Mouse (Mus musculus): ENCODE results near the gene Ikzf1. TPM values are rescaled to one million over a fixed set of nuclear protein-coding genes. Genes with fewer than 3 reads are reported as not detected.

Ikzf1 gene
- polyA plus RNA-seq, 1 experiment from 2014 or later = 7.6 TPM

DNA sequence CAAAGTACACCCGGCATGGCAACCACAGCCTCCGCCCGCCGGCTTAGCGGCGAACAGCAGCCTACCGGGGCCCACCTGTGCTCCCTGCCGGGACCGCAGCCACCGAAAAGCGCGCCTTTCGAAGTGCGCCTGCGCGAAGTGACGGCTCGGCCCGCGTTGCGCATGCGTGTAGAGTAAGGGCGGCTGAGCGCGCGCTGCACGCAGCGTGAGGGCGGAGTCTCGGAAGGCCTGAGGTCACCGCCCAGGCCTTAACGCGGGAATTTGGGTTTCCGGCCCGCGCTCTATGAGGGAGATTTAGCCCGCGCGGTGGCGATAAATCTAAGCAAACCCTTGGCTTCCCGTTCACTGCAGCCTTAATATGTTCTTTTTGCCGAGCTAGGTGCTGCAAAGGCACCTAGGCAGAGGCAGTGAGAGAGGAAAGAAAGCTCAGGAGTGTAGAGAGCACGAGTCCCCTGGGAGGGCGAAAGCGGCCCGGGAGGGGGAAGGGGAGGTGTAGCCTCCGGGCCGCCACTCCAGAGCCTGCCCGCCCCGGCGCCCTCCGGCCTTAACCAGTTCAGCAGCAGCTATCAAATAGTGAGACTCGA lies 124.1 kb downstream of the Ikzf1 start, which contains the start of gene Fignl1:
TSS of gene Fignl1 (minus strand) at position 143 of the 584 bp plus-strand sequence.
- Histone ChIP-seq H3K4me1 (ENCODE audit: control insufficient read depth, insufficient read depth, low read length) (peaks cover 16% of the 10 kb centered on the region), H3K9ac (ENCODE audit: low read depth, low read length) (peak within 1 kb of the TSS; percentile 96), H3K4me3 (ENCODE audit: low read depth, low read length) (peak within 1 kb of the TSS; percentile 71), H3K27ac (ENCODE audit: low read depth, low read length) (peak within 1 kb of the TSS; percentile 100), H3K4me2 (peak within 1 kb of the TSS; percentile 88), H3K27me3 (ENCODE audit: control insufficient read depth, insufficient read depth, low read length) (no peaks in the 10 kb centered on the region), H3K9me3 (replicated peaks; ENCODE audit: control insufficient read depth, low read length) (no peaks in the 10 kb centered on the region), H3K36me3 (ENCODE audit: control insufficient read depth, insufficient read depth, low read length) (peaks cover 7% of the 10 kb centered on the region; the same call in 1 of the 2 replicates)
- peak; percentile 95 for ATAC-seq (replicated peaks; ENCODE audit: insufficient number of reproducible peaks, low FRiP score, low TSS enrichment)
- under 1% methylated on average over 53 of the region's 53 CpGs for WGBS (ENCODE audit: insufficient replicate concordance)

GRCm38 (mm10) chr11:11809404-11810175 lies 124.8 kb downstream of the Ikzf1 start:
- H3K36me3 ChIP-seq (ENCODE audit: control insufficient read depth, insufficient read depth, low read length) = 0 out of 2 replicates have a peak, but pooled peaks cover 2% of the 10 kb centered on the region
- H3K4me1 ChIP-seq (ENCODE audit: control insufficient read depth, insufficient read depth, low read length) = peaks cover 17% of the 10 kb centered on the region
- peak overlapping the region; percentile 100 for H3K27ac ChIP-seq (ENCODE audit: low read depth, low read length)
- WGBS (ENCODE audit: insufficient replicate concordance) = 7% methylated on average over 11 of the region's 11 CpGs
- H3K9me3 ChIP-seq (replicated peaks; ENCODE audit: control insufficient read depth, low read length) = no peaks in the 10 kb centered on the region
- peak overlapping the region; percentile 71 for H3K4me3 ChIP-seq (ENCODE audit: low read depth, low read length)
- peak overlapping the region; percentile 88 for H3K4me2 ChIP-seq
- ATAC-seq (replicated peaks; ENCODE audit: insufficient number of reproducible peaks, low FRiP score, low TSS enrichment) = peak; percentile 12
- peak overlapping the region; percentile 96 for H3K9ac ChIP-seq (ENCODE audit: low read depth, low read length)
- no peaks in the 10 kb centered on the region for H3K27me3 ChIP-seq (ENCODE audit: control insufficient read depth, insufficient read depth, low read length)

GRCm38 (mm10) chr11:11811906-11812480 lies 127.2 kb downstream of the Ikzf1 start:
- peak; percentile 41; the same call in 1 of the 2 replicates for ATAC-seq (replicated peaks; ENCODE audit: insufficient number of reproducible peaks, low FRiP score, low TSS enrichment)
- peak overlapping the region; percentile 64; the same call in 1 of the 2 replicates for H3K9ac ChIP-seq (ENCODE audit: low read depth, low read length)
- no peaks in the 10 kb centered on the region for H3K36me3 ChIP-seq (ENCODE audit: control insufficient read depth, insufficient read depth, low read length)
- H3K4me3 ChIP-seq (ENCODE audit: low read depth, low read length) = no peak overlapping the region
- 14% methylated on average over 9 of the region's 9 CpGs for WGBS (ENCODE audit: insufficient replicate concordance)
- H3K27ac ChIP-seq (ENCODE audit: low read depth, low read length) = no peak overlapping the region
- no peaks in the 10 kb centered on the region for H3K9me3 ChIP-seq (replicated peaks; ENCODE audit: control insufficient read depth, low read length)
- H3K4me2 ChIP-seq = peak overlapping the region; percentile 55
- peaks cover 33% of the 10 kb centered on the region for H3K4me1 ChIP-seq (ENCODE audit: control insufficient read depth, insufficient read depth, low read length)
- no peaks in the 10 kb centered on the region for H3K27me3 ChIP-seq (ENCODE audit: control insufficient read depth, insufficient read depth, low read length)

DNA sequence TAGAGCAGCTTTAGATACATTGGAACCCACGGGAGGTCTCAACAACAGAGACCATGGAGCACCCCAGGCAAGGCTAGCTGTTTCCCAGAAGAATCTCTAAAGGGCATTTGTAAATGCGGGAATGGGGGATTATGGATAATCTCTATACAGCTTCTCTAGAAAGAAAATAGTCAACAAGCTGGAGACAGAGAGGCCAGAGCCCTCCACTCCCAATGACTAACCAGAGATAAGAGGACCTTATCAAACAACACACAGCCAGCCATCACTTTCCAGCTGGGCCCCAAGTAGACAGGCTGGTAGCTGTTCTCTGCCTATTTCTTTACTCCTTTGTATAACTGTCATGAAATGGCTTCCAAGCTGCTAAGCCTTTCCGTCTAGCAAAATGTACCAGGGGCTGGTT lies 130.9 kb downstream of the Ikzf1 start:
- 20% methylated on average over 3 of the region's 3 CpGs for WGBS (ENCODE audit: insufficient replicate concordance)
- H3K4me1 ChIP-seq (ENCODE audit: control insufficient read depth, insufficient read depth, low read length) = peaks cover 26% of the 10 kb centered on the region
- peak overlapping the region; percentile 67 for H3K27ac ChIP-seq (ENCODE audit: low read depth, low read length)
- ATAC-seq (replicated peaks; ENCODE audit: insufficient number of reproducible peaks, low FRiP score, low TSS enrichment) = peak; percentile 80
- no peaks in the 10 kb centered on the region for H3K9me3 ChIP-seq (replicated peaks; ENCODE audit: control insufficient read depth, low read length)
- no peaks in the 10 kb centered on the region for H3K36me3 ChIP-seq (ENCODE audit: control insufficient read depth, insufficient read depth, low read length)
- no peaks in the 10 kb centered on the region for H3K27me3 ChIP-seq (ENCODE audit: control insufficient read depth, insufficient read depth, low read length)
- peak overlapping the region; percentile 30 for H3K9ac ChIP-seq (ENCODE audit: low read depth, low read length)
- no peak overlapping the region for H3K4me3 ChIP-seq (ENCODE audit: low read depth, low read length)
- H3K4me2 ChIP-seq = peak overlapping the region; percentile 25; the same call in 1 of the 2 replicates

DNA sequence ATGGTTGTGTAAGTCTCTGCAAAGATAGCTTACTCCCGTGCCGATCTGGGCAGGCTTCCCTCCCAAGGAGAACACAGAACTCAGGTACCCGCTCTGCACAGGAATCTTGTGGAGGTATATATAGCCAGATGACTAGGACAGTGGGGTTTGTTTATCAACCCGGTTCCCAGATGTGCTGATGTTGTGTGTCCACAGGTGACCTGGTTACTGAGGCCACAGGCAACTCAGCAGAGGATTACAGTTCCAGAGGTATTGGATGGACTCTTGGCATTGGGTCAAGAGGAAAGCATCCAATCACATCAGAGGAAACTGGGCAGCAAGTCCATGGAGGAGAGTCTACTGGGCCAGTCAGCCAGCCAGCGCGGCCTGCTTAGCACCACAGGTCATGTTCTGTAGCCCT lies 134.0 kb downstream of the Ikzf1 start:
- Histone ChIP-seq H3K9me3 (replicated peaks; ENCODE audit: control insufficient read depth, low read length) (no peaks in the 10 kb centered on the region), H3K4me2 (no peak overlapping the region), H3K4me1 (ENCODE audit: control insufficient read depth, insufficient read depth, low read length) (peaks cover 48% of the 10 kb centered on the region), H3K9ac (ENCODE audit: low read depth, low read length) (no peak overlapping the region), H3K27me3 (ENCODE audit: control insufficient read depth, insufficient read depth, low read length) (no peaks in the 10 kb centered on the region), H3K36me3 (ENCODE audit: control insufficient read depth, insufficient read depth, low read length) (no peaks in the 10 kb centered on the region), H3K4me3 (ENCODE audit: low read depth, low read length) (no peak overlapping the region), H3K27ac (ENCODE audit: low read depth, low read length) (no peak overlapping the region; the same call in 1 of the 2 replicates)
- WGBS (ENCODE audit: insufficient replicate concordance) = 88% methylated on average over 6 of the region's 6 CpGs
- no peak for ATAC-seq (replicated peaks; ENCODE audit: insufficient number of reproducible peaks, low FRiP score, low TSS enrichment)

DNA sequence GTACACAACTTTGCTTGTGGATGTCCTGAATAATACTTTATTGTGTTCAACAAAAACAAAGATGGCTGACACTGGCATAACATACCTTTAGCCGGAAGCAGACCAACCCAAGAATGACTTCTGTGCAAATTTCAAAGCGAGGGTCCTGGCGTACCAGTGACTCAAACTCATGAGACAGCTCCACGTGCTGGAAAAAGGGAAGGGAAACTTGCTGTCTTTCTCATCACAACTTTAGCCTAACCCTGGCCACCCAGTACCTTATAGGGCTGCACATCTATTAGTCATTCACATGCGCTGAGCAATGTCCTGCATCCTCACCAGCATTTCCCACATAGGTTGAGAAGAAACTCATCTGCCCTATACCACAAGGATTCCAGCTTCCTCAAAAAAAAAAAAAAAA lies 134.4 kb downstream of the Ikzf1 start:
- no peak for ATAC-seq (replicated peaks; ENCODE audit: insufficient number of reproducible peaks, low FRiP score, low TSS enrichment)
- Histone ChIP-seq H3K4me1 (ENCODE audit: control insufficient read depth, insufficient read depth, low read length) (peaks cover 52% of the 10 kb centered on the region), H3K9ac (ENCODE audit: low read depth, low read length) (no peak overlapping the region), H3K9me3 (replicated peaks; ENCODE audit: control insufficient read depth, low read length) (no peaks in the 10 kb centered on the region), H3K27me3 (ENCODE audit: control insufficient read depth, insufficient read depth, low read length) (no peaks in the 10 kb centered on the region), H3K27ac (ENCODE audit: low read depth, low read length) (no peak overlapping the region), H3K4me3 (ENCODE audit: low read depth, low read length) (no peak overlapping the region), H3K4me2 (no peak overlapping the region), H3K36me3 (ENCODE audit: control insufficient read depth, insufficient read depth, low read length) (no peaks in the 10 kb centered on the region)
- 86% methylated on average over 5 of the region's 5 CpGs for WGBS (ENCODE audit: insufficient replicate concordance)

- 0% methylated on average over 2 of the region's 2 CpGs for WGBS (ENCODE audit: insufficient replicate concordance)
- Histone ChIP-seq H3K4me2 (no peak overlapping the region), H3K9me3 (replicated peaks; ENCODE audit: control insufficient read depth, low read length) (no peaks in the 10 kb centered on the region), H3K4me1 (ENCODE audit: control insufficient read depth, insufficient read depth, low read length) (peaks cover 54% of the 10 kb centered on the region), H3K27ac (ENCODE audit: low read depth, low read length) (peak overlapping the region; percentile 99), H3K36me3 (ENCODE audit: control insufficient read depth, insufficient read depth, low read length) (no peaks in the 10 kb centered on the region), H3K27me3 (ENCODE audit: control insufficient read depth, insufficient read depth, low read length) (no peaks in the 10 kb centered on the region), H3K9ac (ENCODE audit: low read depth, low read length) (no peak overlapping the region), H3K4me3 (ENCODE audit: low read depth, low read length) (no peak overlapping the region)
- ATAC-seq (replicated peaks; ENCODE audit: insufficient number of reproducible peaks, low FRiP score, low TSS enrichment) = peak; percentile 7
These were observed 135.4 kb downstream of the Ikzf1 start for GRCm38 (mm10) chr11:11820251-11820650.

DNA sequence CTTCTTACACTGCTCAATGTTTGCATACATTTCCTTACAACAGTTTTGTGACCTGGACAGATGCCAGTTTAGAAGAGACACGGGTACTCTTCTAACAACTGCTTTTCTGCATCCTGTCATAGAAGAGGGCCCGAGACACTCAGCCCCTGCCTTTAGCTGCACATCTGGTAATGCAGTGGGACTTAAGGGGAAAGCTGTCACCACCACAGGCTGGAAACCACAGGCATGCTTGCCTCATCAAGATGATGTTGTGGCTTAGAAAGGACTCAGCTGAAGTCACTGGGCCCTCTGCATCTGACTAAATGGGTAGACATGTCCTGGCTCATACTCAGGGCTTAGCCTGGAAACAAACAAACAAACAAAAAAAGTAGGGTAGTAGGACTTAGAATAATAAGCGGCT lies 135.9 kb downstream of the Ikzf1 start:
- Histone ChIP-seq H3K9ac (ENCODE audit: low read depth, low read length) (peak overlapping the region; percentile 54; the same call in 1 of the 2 replicates), H3K36me3 (ENCODE audit: control insufficient read depth, insufficient read depth, low read length) (no peaks in the 10 kb centered on the region), H3K4me1 (ENCODE audit: control insufficient read depth, insufficient read depth, low read length) (peaks cover 54% of the 10 kb centered on the region), H3K4me2 (no peak overlapping the region), H3K4me3 (ENCODE audit: low read depth, low read length) (no peak overlapping the region), H3K27ac (ENCODE audit: low read depth, low read length) (peak overlapping the region; percentile 99), H3K27me3 (ENCODE audit: control insufficient read depth, insufficient read depth, low read length) (no peaks in the 10 kb centered on the region), H3K9me3 (replicated peaks; ENCODE audit: control insufficient read depth, low read length) (no peaks in the 10 kb centered on the region)
- no peak for ATAC-seq (replicated peaks; ENCODE audit: insufficient number of reproducible peaks, low FRiP score, low TSS enrichment)
- 32% methylated on average over 3 of the region's 3 CpGs for WGBS (ENCODE audit: insufficient replicate concordance)
